Mouse (Mus musculus) testis, adult 2 months (tissue): ENCODE data around the gene Tsks. TPM values are rescaled to one million over a fixed set of nuclear protein-coding genes. Genes with fewer than 3 reads are reported as not detected.

Experiments used
- H3K27ac ChIP-seq: fragments of 200-500 bp; 2 replicates; pipeline ENCODE4 v1.5.1; 2012; ENCODE audit warnings: low read depth, low read length; ENCODE audit not compliant: control insufficient read depth, insufficient read depth
- H3K27me3 ChIP-seq: fragments of 200-500 bp; 2 replicates; pipeline ENCODE4 v1.6.1; 2012; ENCODE audit warnings: mild to moderate bottlenecking, low read length, moderate library complexity; ENCODE audit not compliant: control insufficient read depth, insufficient read depth
- H3K36me3 ChIP-seq: fragments of 200-500 bp; 2 replicates; pipeline ENCODE4 v1.6.1; 2012; ENCODE audit warnings: mild to moderate bottlenecking, low read length; ENCODE audit not compliant: control insufficient read depth, insufficient read depth
- H3K4me1 ChIP-seq: fragments of 200-500 bp; 2 replicates; pipeline ENCODE4 v1.6.1; 2012; ENCODE audit warnings: low read length; ENCODE audit not compliant: control insufficient read depth, insufficient read depth
- H3K4me3 ChIP-seq: fragments of 200-500 bp; 2 replicates; pipeline ENCODE4 v1.5.1; 2012; ENCODE audit warnings: low read depth, mild to moderate bottlenecking, low read length, moderate library complexity, mixed read lengths; ENCODE audit not compliant: control insufficient read depth
- CTCF ChIP-seq: fragments of 200-500 bp; IDR thresholded peaks from 2 replicates; pipeline ENCODE4 v1.5.1; 2012; ENCODE audit warnings: low read depth, mild to moderate bottlenecking, inconsistent platforms, low read length, moderate library complexity; ENCODE audit not compliant: control insufficient read depth, insufficient read depth, insufficient replicate concordance
- POLR2A ChIP-seq: fragments of 200-500 bp; IDR thresholded peaks from 2 replicates; pipeline ENCODE4 v1.6.1; 2012; ENCODE audit warnings: low read depth, mild to moderate bottlenecking, inconsistent platforms, low read length, moderate library complexity; ENCODE audit not compliant: control insufficient read depth
- polyA plus RNA-seq: library from polyadenylated mRNA; depleted of rRNA; stranded (reverse); fragments of >200 nt; gene quantifications from 2 replicates; pipeline ENCODE4 v1.2.3, GENCODE M21; 2012

The Tsks gene
- polyA plus RNA-seq, 1 experiment: 1,092 TPM

GRCm38 (mm10) chr7:44983085-44983484 is 40.1 kb downstream of the Tsks start:
- Histone ChIP-seq H3K4me3 (no peak overlapping the region), H3K36me3 (no peaks in the 10 kb centered on the region), H3K4me1 (peaks cover 10% of the 10 kb centered on the region), H3K27me3 (no peaks in the 10 kb centered on the region), H3K27ac (no peak overlapping the region)
- peak; percentile 95 for TF ChIP-seq CTCF
- no peak for TF ChIP-seq POLR2A

- peaks cover 11% of the 10 kb centered on the region for H3K4me1 ChIP-seq
- H3K4me3 ChIP-seq: no peak overlapping the region
- no peaks in the 10 kb centered on the region for H3K36me3 ChIP-seq
- no peak overlapping the region for H3K27ac ChIP-seq
- TF ChIP-seq CTCF (no peak), POLR2A (no peak)
- H3K27me3 ChIP-seq: no peaks in the 10 kb centered on the region
Measured at GRCm38 (mm10) chr7:44983944-44984832, 41.2 kb downstream of the Tsks start.

- Histone ChIP-seq H3K4me1 (peaks cover 11% of the 10 kb centered on the region), H3K27ac (no peak overlapping the region)
Measured at GRCm38 (mm10) chr7:44984833-44985164, 41.8 kb downstream of the Tsks start.

GRCm38 (mm10) chr7:44985595-44986191 is 42.7 kb downstream of the Tsks start:
- Histone ChIP-seq H3K27me3 (no peaks in the 10 kb centered on the region), H3K4me3 (peak overlapping the region; percentile 81), H3K27ac (peak overlapping the region; percentile 74), H3K36me3 (no peaks in the 10 kb centered on the region), H3K4me1 (peaks cover 11% of the 10 kb centered on the region)
- no peak for TF ChIP-seq CTCF
- TF ChIP-seq POLR2A: no peak

More at GRCm38 (mm10) chr7:44984833-44985164, 41.8 kb downstream of the Tsks start:
- Histone ChIP-seq H3K36me3 (no peaks in the 10 kb centered on the region), H3K27me3 (no peaks in the 10 kb centered on the region), H3K4me3 (no peak overlapping the region)
- TF ChIP-seq CTCF (no peak), POLR2A (no peak)

- no peaks in the 10 kb centered on the region for H3K36me3 ChIP-seq
- TF ChIP-seq POLR2A: peak; percentile 60
- TF ChIP-seq CTCF: no peak
- H3K4me3 ChIP-seq: peak within 1 kb of the TSS; percentile 81
- no peaks in the 10 kb centered on the region for H3K27me3 ChIP-seq
- H3K27ac ChIP-seq: peak within 1 kb of the TSS; percentile 77
- peaks cover 11% of the 10 kb centered on the region for H3K4me1 ChIP-seq
Measured at GRCm38 (mm10) chr7:44986192-44986878, 43.3 kb downstream of the Tsks start, which contains the start of gene Prmt1. Gene Prmt1 (minus strand): TSS chr7:44986568.

- no peaks in the 10 kb centered on the region for H3K27me3 ChIP-seq
- peaks cover 2% of the 10 kb centered on the region; the same call in 1 of the 2 replicates for H3K36me3 ChIP-seq
- peaks cover 11% of the 10 kb centered on the region for H3K4me1 ChIP-seq
- peak; percentile 10; the same call in 1 of the 2 replicates for TF ChIP-seq POLR2A
- TF ChIP-seq CTCF: no peak
- H3K4me3 ChIP-seq: peak overlapping the region; percentile 81
- H3K27ac ChIP-seq: peak overlapping the region; percentile 77
Measured at GRCm38 (mm10) chr7:44986879-44987718, 44.1 kb downstream of the Tsks start.
